Mouse (Mus musculus) right cerebral cortex, postnatal 10 days (tissue): ENCODE data around the gene Rassf10.

Experiments
- DNase-seq, 2 experiments: peaks; one replicate each; pipeline ENCODE4 v3.0.0; 2021; ENCODE audit warnings: low spot score in 2 of 2

The Rassf10 gene

GRCm38 (mm10) chr7:112957630-112958029 lies 3.9 kb downstream of the Rassf10 start:
- no peak for DNase-seq

GRCm38 (mm10) chr7:112966382-112966781 lies 12.6 kb downstream of the Rassf10 start:
- DNase-seq = no peak

- no peak for DNase-seq
Measured at GRCm38 (mm10) chr7:112966786-112967185, 13.0 kb downstream of the Rassf10 start.

- DNase-seq = no peak
Measured at GRCm38 (mm10) chr7:112983316-112983715, 29.6 kb downstream of the Rassf10 start.

- no peak for DNase-seq
Measured at GRCm38 (mm10) chr7:112984704-112985577, 31.2 kb downstream of the Rassf10 start.

GRCm38 (mm10) chr7:112985578-112985949 lies 31.8 kb downstream of the Rassf10 start:
- DNase-seq = no peak

GRCm38 (mm10) chr7:112992928-112993327 lies 39.2 kb downstream of the Rassf10 start:
- no peak for DNase-seq

GRCm38 (mm10) chr7:113003565-113004255 lies 49.9 kb downstream of the Rassf10 start:
- DNase-seq = no peak

- no peak for DNase-seq
Measured at GRCm38 (mm10) chr7:113005726-113006125, 52.0 kb downstream of the Rassf10 start.
